In genomic region chr5:119821506-119821905, GRCm38 (mm10) we compare ENCODE assay signal across 24 mouse cellular contexts. TPM values are rescaled to one million over a fixed set of nuclear protein-coding genes. Genes with fewer than 3 reads are reported as not detected.
"Had no signal": no experiment of that assay in that cellular context is flagged by ENCODE, and none has a peak within 500 bp of the region (broad histone marks: within the 10 kb centered on the region; RNA-seq: fewer than 3 reads in every experiment).

No protein-coding gene starts in this region.

- DNase-seq: kidney, adult 18-20 months; kidney, adult 9 months; kidney, postnatal 14 days; kidney, postnatal 4 days; left cerebral cortex, postnatal 4 days; liver, embryonic 13.5 days; lung, adult 2 months; lung, postnatal 10 days; lung, postnatal 4 days; midbrain, embryonic 14.5 days; thymus, adult 18-20 months; thymus, postnatal 36 days had no signal

- H3K4me1 ChIP-seq: liver, embryonic 13.5 days had no signal

- H3K4me2 ChIP-seq: limb, embryonic 13.5 days; liver, embryonic 13.5 days; midbrain, embryonic 11.5 days had no signal

- H3K9me3 ChIP-seq: limb, embryonic 13.5 days; liver, embryonic 13.5 days had no signal

- H3K4me3 ChIP-seq: limb, embryonic 13.5 days; liver, embryonic 13.5 days had no signal

- H3K36me3 ChIP-seq: limb, embryonic 13.5 days; liver, embryonic 13.5 days had no signal

- H3K27ac ChIP-seq: limb, embryonic 13.5 days; liver, embryonic 13.5 days had no signal

- H3K9ac ChIP-seq: limb, embryonic 13.5 days; liver, embryonic 13.5 days had no signal

- ATAC-seq: intestine, embryonic 16.5 days had no signal

RNA-seq across cellular contexts. Expression of gene Tbx5, which starts 11.0 kb away (rescaled TPM):
- total RNA-seq: layer of hippocampus, adult 18-20 months; layer of hippocampus, postnatal 14 days; left cerebral cortex, adult 8-10 months; left cerebral cortex, postnatal 14 days; left cerebral cortex, postnatal 4 days; megakaryocyte progenitor cell, adult 5-6 weeks; megakaryocyte-erythroid progenitor cell, adult 5-6 weeks; midbrain, postnatal 0 days had no signal
- polyA plus RNA-seq: intestine, embryonic 16.5 days; midbrain, embryonic 11.5 days; small intestine, adult 2 months; spleen, adult 2 months had no signal
